Mouse (Mus musculus): ENCODE measurements around the gene Nudt12. TPM values are rescaled to one million over a fixed set of nuclear protein-coding genes. Genes with fewer than 3 reads are reported as not detected.
A peak's percentile ranks its signal among the peaks of the same experiment; 100 is the strongest.

Nudt12 gene
- polyA plus RNA-seq (2014; fragmentation: Nextera tagmentation; extraction: Ambion mirVana): 6.2 and 7.5 TPM in 2 replicates

- peak; percentile 86; the same call in 1 of the 2 replicates for ATAC-seq (ENCODE audit: insufficient number of reproducible peaks, insufficient read depth, low FRiP score, low read depth)
- no peaks in the 10 kb centered on the region for H3K27me3 ChIP-seq (ENCODE audit: control insufficient read depth, insufficient read depth, low read length)
- H3K4me3 ChIP-seq (ENCODE audit: low read depth, low read length): peak within 1 kb of the TSS; percentile 63
- H3K4me1 ChIP-seq (ENCODE audit: control insufficient read depth, insufficient read depth, low read length): no peaks in the 10 kb centered on the region
- H3K9ac ChIP-seq (replicated peaks; ENCODE audit: low read depth, low read length): peak within 1 kb of the TSS; percentile 33
- H3K9me3 ChIP-seq (ENCODE audit: control insufficient read depth, low read depth, low read length): no peaks in the 10 kb centered on the region
- peak within 1 kb of the TSS; percentile 81 for H3K4me2 ChIP-seq (replicated peaks; ENCODE audit: low read depth, low read length)
- H3K27ac ChIP-seq (ENCODE audit: low read length): peak within 1 kb of the TSS; percentile 49; the same call in 1 of the 2 replicates
- WGBS: 0% methylated on average over 22 of the region's 22 CpGs
- no peaks in the 10 kb centered on the region for H3K36me3 ChIP-seq (ENCODE audit: control insufficient read depth, insufficient read depth, low read length)
Measured at GRCm38 (mm10) chr17:59013091-59013459, at the start of gene Nudt12. Gene Nudt12, minus strand, starts transcription at chr17:59013372.

GRCm38 (mm10) chr17:59053306-59053705, 40.1 kb upstream of the Nudt12 start:
- Histone ChIP-seq H3K4me2 (replicated peaks; ENCODE audit: low read depth, low read length) (no peak overlapping the region), H3K27ac (ENCODE audit: low read length) (no peak overlapping the region), H3K36me3 (ENCODE audit: control insufficient read depth, insufficient read depth, low read length) (no peaks in the 10 kb centered on the region), H3K4me1 (ENCODE audit: control insufficient read depth, insufficient read depth, low read length) (no peaks in the 10 kb centered on the region), H3K9me3 (ENCODE audit: control insufficient read depth, low read depth, low read length) (no peaks in the 10 kb centered on the region), H3K4me3 (ENCODE audit: low read depth, low read length) (no peak overlapping the region), H3K27me3 (ENCODE audit: control insufficient read depth, insufficient read depth, low read length) (no peaks in the 10 kb centered on the region), H3K9ac (replicated peaks; ENCODE audit: low read depth, low read length) (no peak overlapping the region)
- ATAC-seq (ENCODE audit: insufficient number of reproducible peaks, insufficient read depth, low FRiP score, low read depth): no peak
- WGBS: 47% methylated on average over 4 of the region's 4 CpGs

GRCm38 (mm10) chr17:59039754-59040153, 26.6 kb upstream of the Nudt12 start:
- no peak overlapping the region for H3K27ac ChIP-seq (ENCODE audit: low read length)
- no peaks in the 10 kb centered on the region for H3K27me3 ChIP-seq (ENCODE audit: control insufficient read depth, insufficient read depth, low read length)
- H3K4me2 ChIP-seq (replicated peaks; ENCODE audit: low read depth, low read length): no peak overlapping the region
- no peaks in the 10 kb centered on the region for H3K9me3 ChIP-seq (ENCODE audit: control insufficient read depth, low read depth, low read length)
- H3K36me3 ChIP-seq (ENCODE audit: control insufficient read depth, insufficient read depth, low read length): no peaks in the 10 kb centered on the region
- no peak overlapping the region for H3K9ac ChIP-seq (replicated peaks; ENCODE audit: low read depth, low read length)
- ATAC-seq (ENCODE audit: insufficient number of reproducible peaks, insufficient read depth, low FRiP score, low read depth): no peak
- H3K4me3 ChIP-seq (ENCODE audit: low read depth, low read length): no peak overlapping the region
- no peaks in the 10 kb centered on the region for H3K4me1 ChIP-seq (ENCODE audit: control insufficient read depth, insufficient read depth, low read length)
- 45% methylated on average over 5 of the region's 5 CpGs for WGBS

GRCm38 (mm10) chr17:59033445-59033844, 20.3 kb upstream of the Nudt12 start:
- H3K27me3 ChIP-seq (ENCODE audit: control insufficient read depth, insufficient read depth, low read length): no peaks in the 10 kb centered on the region
- no peak overlapping the region for H3K4me2 ChIP-seq (replicated peaks; ENCODE audit: low read depth, low read length)
- H3K9ac ChIP-seq (replicated peaks; ENCODE audit: low read depth, low read length): no peak overlapping the region
- no peaks in the 10 kb centered on the region for H3K4me1 ChIP-seq (ENCODE audit: control insufficient read depth, insufficient read depth, low read length)
- H3K36me3 ChIP-seq (ENCODE audit: control insufficient read depth, insufficient read depth, low read length): no peaks in the 10 kb centered on the region
- no peak overlapping the region for H3K27ac ChIP-seq (ENCODE audit: low read length)
- H3K9me3 ChIP-seq (ENCODE audit: control insufficient read depth, low read depth, low read length): no peaks in the 10 kb centered on the region
- 87% methylated on average over 3 of the region's 3 CpGs for WGBS
- no peak overlapping the region for H3K4me3 ChIP-seq (ENCODE audit: low read depth, low read length)
- ATAC-seq (ENCODE audit: insufficient number of reproducible peaks, insufficient read depth, low FRiP score, low read depth): no peak

GRCm38 (mm10) chr17:59026336-59026735, 13.2 kb upstream of the Nudt12 start:
- Histone ChIP-seq H3K4me2 (replicated peaks; ENCODE audit: low read depth, low read length) (no peak overlapping the region), H3K9me3 (ENCODE audit: control insufficient read depth, low read depth, low read length) (no peaks in the 10 kb centered on the region), H3K27ac (ENCODE audit: low read length) (no peak overlapping the region), H3K4me1 (ENCODE audit: control insufficient read depth, insufficient read depth, low read length) (no peaks in the 10 kb centered on the region), H3K36me3 (ENCODE audit: control insufficient read depth, insufficient read depth, low read length) (no peaks in the 10 kb centered on the region), H3K9ac (replicated peaks; ENCODE audit: low read depth, low read length) (no peak overlapping the region), H3K27me3 (ENCODE audit: control insufficient read depth, insufficient read depth, low read length) (no peaks in the 10 kb centered on the region), H3K4me3 (ENCODE audit: low read depth, low read length) (no peak overlapping the region)
- no peak for ATAC-seq (ENCODE audit: insufficient number of reproducible peaks, insufficient read depth, low FRiP score, low read depth)
- WGBS: 63% methylated on average over 3 of the region's 3 CpGs

- H3K27me3 ChIP-seq (ENCODE audit: control insufficient read depth, insufficient read depth, low read length): no peaks in the 10 kb centered on the region
- H3K4me3 ChIP-seq (ENCODE audit: low read depth, low read length): no peak overlapping the region
- H3K9ac ChIP-seq (replicated peaks; ENCODE audit: low read depth, low read length): no peak overlapping the region
- no peaks in the 10 kb centered on the region for H3K4me1 ChIP-seq (ENCODE audit: control insufficient read depth, insufficient read depth, low read length)
- no peaks in the 10 kb centered on the region for H3K9me3 ChIP-seq (ENCODE audit: control insufficient read depth, low read depth, low read length)
- ATAC-seq (ENCODE audit: insufficient number of reproducible peaks, insufficient read depth, low FRiP score, low read depth): no peak
- 34% methylated on average over 6 of the region's 6 CpGs for WGBS
- no peak overlapping the region for H3K4me2 ChIP-seq (replicated peaks; ENCODE audit: low read depth, low read length)
- H3K36me3 ChIP-seq (ENCODE audit: control insufficient read depth, insufficient read depth, low read length): no peaks in the 10 kb centered on the region
- no peak overlapping the region for H3K27ac ChIP-seq (ENCODE audit: low read length)
Measured at GRCm38 (mm10) chr17:59024502-59024901, 11.3 kb upstream of the Nudt12 start.

GRCm38 (mm10) chr17:59023971-59024370, 10.8 kb upstream of the Nudt12 start:
- 53% methylated on average over 4 of the region's 5 CpGs for WGBS
- H3K9ac ChIP-seq (replicated peaks; ENCODE audit: low read depth, low read length): no peak overlapping the region
- no peaks in the 10 kb centered on the region for H3K9me3 ChIP-seq (ENCODE audit: control insufficient read depth, low read depth, low read length)
- H3K4me3 ChIP-seq (ENCODE audit: low read depth, low read length): no peak overlapping the region
- no peak overlapping the region for H3K27ac ChIP-seq (ENCODE audit: low read length)
- no peaks in the 10 kb centered on the region for H3K36me3 ChIP-seq (ENCODE audit: control insufficient read depth, insufficient read depth, low read length)
- no peaks in the 10 kb centered on the region for H3K4me1 ChIP-seq (ENCODE audit: control insufficient read depth, insufficient read depth, low read length)
- no peak for ATAC-seq (ENCODE audit: insufficient number of reproducible peaks, insufficient read depth, low FRiP score, low read depth)
- no peak overlapping the region for H3K4me2 ChIP-seq (replicated peaks; ENCODE audit: low read depth, low read length)
- no peaks in the 10 kb centered on the region for H3K27me3 ChIP-seq (ENCODE audit: control insufficient read depth, insufficient read depth, low read length)

GRCm38 (mm10) chr17:59018666-59019065, 5.5 kb upstream of the Nudt12 start:
- H3K27me3 ChIP-seq (ENCODE audit: control insufficient read depth, insufficient read depth, low read length): no peaks in the 10 kb centered on the region
- no peaks in the 10 kb centered on the region for H3K4me1 ChIP-seq (ENCODE audit: control insufficient read depth, insufficient read depth, low read length)
- no peaks in the 10 kb centered on the region for H3K9me3 ChIP-seq (ENCODE audit: control insufficient read depth, low read depth, low read length)
- H3K4me3 ChIP-seq (ENCODE audit: low read depth, low read length): no peak overlapping the region
- no peak overlapping the region for H3K27ac ChIP-seq (ENCODE audit: low read length)
- WGBS: 88% methylated on average over 4 of the region's 4 CpGs
- no peak overlapping the region for H3K4me2 ChIP-seq (replicated peaks; ENCODE audit: low read depth, low read length)
- no peak for ATAC-seq (ENCODE audit: insufficient number of reproducible peaks, insufficient read depth, low FRiP score, low read depth)
- H3K9ac ChIP-seq (replicated peaks; ENCODE audit: low read depth, low read length): no peak overlapping the region
- H3K36me3 ChIP-seq (ENCODE audit: control insufficient read depth, insufficient read depth, low read length): no peaks in the 10 kb centered on the region

- WGBS: 9% methylated on average over 15 of the region's 15 CpGs
- no peaks in the 10 kb centered on the region for H3K4me1 ChIP-seq (ENCODE audit: control insufficient read depth, insufficient read depth, low read length)
- ATAC-seq (ENCODE audit: insufficient number of reproducible peaks, insufficient read depth, low FRiP score, low read depth): peak; percentile 51; the same call in 1 of the 2 replicates
Measured at GRCm38 (mm10) chr17:59012421-59013090, 616 bp downstream of the Nudt12 start.

More at GRCm38 (mm10) chr17:59012421-59013090, 616 bp downstream of the Nudt12 start:
- Histone ChIP-seq H3K9ac (replicated peaks; ENCODE audit: low read depth, low read length) (peak overlapping the region; percentile 33), H3K4me3 (ENCODE audit: low read depth, low read length) (peak overlapping the region; percentile 63), H3K9me3 (ENCODE audit: control insufficient read depth, low read depth, low read length) (no peaks in the 10 kb centered on the region), H3K4me2 (replicated peaks; ENCODE audit: low read depth, low read length) (peak overlapping the region; percentile 81), H3K27ac (ENCODE audit: low read length) (peak overlapping the region; percentile 49; the same call in 1 of the 2 replicates), H3K27me3 (ENCODE audit: control insufficient read depth, insufficient read depth, low read length) (no peaks in the 10 kb centered on the region), H3K36me3 (ENCODE audit: control insufficient read depth, insufficient read depth, low read length) (no peaks in the 10 kb centered on the region)

All from stomach, embryonic 14.5 days (tissue).